Mouse (Mus musculus) megakaryocyte, embryonic 14.5 days (primary cell): ENCODE results near the gene Zfp362. TPM values are rescaled to one million over a fixed set of nuclear protein-coding genes. Genes with fewer than 3 reads are reported as not detected.

ENCODE experiments used
- H3K27me3 ChIP-seq: replicated peaks from 2 replicates; pipeline ENCODE3; 2012; ENCODE audit warnings: inconsistent platforms
- H3K36me3 ChIP-seq: replicated peaks from 2 replicates; pipeline ENCODE3; 2012; ENCODE audit warnings: low read length, inconsistent platforms, mixed read lengths
- H3K4me1 ChIP-seq: 2 replicates; pipeline ENCODE4 v1.6.1; 2012; ENCODE audit warnings: inconsistent platforms
- H3K4me3 ChIP-seq: replicated peaks from 2 replicates; pipeline ENCODE3; 2012; ENCODE audit warnings: moderate library complexity, mild to moderate bottlenecking, inconsistent platforms
- H3K9me3 ChIP-seq: 2 replicates; pipeline ENCODE4 v1.6.1; 2012; ENCODE audit warnings: inconsistent platforms
- FLI1 ChIP-seq: IDR thresholded peaks from 2 replicates; pipeline ENCODE4 v1.6.1; 2012; ENCODE audit warnings: low read length, inconsistent platforms, mixed read lengths
- GATA1 ChIP-seq: IDR thresholded peaks from 3 replicates; pipeline ENCODE4 v1.6.1; 2012; ENCODE audit warnings: mixed read lengths, low read length, inconsistent platforms, borderline replicate concordance
- polyA plus RNA-seq: library from polyadenylated mRNA; stranded (reverse); fragments of >175 nt; gene quantifications from 2 replicates; pipeline ENCODE4 v1.2.3, GENCODE M21; 2012; ENCODE audit warnings: low replicate concordance; ENCODE audit not compliant: insufficient read depth

Zfp362 gene
- polyA plus RNA-seq, 1 experiment = 78.0 TPM

DNA sequence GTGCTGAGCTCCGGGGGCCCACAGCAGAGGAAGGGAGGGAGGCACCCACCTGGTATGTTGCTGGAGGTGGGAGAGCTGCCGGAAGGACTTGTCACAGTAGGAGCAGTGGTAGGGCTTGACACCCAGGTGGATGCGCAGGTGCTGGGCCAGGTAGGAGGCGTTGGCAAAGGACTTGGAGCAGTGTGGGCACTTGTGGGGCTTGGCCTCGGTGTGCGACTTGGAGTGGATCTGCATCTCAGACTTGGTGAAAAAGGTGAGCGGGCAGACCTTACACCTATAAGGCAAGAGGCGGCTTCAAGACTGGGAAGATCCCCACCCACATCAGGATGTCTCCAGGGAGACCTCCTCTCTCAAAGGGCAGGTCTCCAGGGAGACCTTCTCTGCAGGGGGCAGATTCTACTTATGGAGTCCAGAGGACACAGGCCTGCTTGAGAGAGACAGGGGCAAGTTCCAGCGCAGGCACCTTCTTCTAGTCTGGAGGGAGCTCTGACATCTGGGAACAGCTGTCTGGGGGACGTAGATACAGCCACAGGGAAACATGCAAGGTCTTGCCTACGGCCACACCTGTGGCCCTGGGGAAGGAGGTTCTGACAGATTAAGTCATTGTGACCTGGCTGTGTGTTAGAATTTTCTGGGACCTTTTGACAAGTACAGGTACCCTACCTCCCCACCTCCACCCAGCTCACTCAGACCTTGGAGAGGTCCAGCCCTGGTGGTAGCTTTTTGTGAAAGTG lies 19.8 kb downstream of the Zfp362 start:
- no peak overlapping the region for H3K4me3 ChIP-seq
- H3K9me3 ChIP-seq = no peaks in the 10 kb centered on the region
- H3K4me1 ChIP-seq = peaks cover 20% of the 10 kb centered on the region
- no peaks in the 10 kb centered on the region for H3K27me3 ChIP-seq
- no peak for TF ChIP-seq FLI1
- no peak for TF ChIP-seq GATA1
- peaks cover 95% of the 10 kb centered on the region for H3K36me3 ChIP-seq

- Histone ChIP-seq H3K4me3 (no peak overlapping the region), H3K9me3 (no peaks in the 10 kb centered on the region), H3K36me3 (peaks cover 96% of the 10 kb centered on the region), H3K4me1 (peaks cover 20% of the 10 kb centered on the region), H3K27me3 (no peaks in the 10 kb centered on the region)
- TF ChIP-seq GATA1 (no peak), FLI1 (no peak)
These were observed 20.8 kb downstream of the Zfp362 start for GRCm38 (mm10) chr4:128784950-128785631.

DNA sequence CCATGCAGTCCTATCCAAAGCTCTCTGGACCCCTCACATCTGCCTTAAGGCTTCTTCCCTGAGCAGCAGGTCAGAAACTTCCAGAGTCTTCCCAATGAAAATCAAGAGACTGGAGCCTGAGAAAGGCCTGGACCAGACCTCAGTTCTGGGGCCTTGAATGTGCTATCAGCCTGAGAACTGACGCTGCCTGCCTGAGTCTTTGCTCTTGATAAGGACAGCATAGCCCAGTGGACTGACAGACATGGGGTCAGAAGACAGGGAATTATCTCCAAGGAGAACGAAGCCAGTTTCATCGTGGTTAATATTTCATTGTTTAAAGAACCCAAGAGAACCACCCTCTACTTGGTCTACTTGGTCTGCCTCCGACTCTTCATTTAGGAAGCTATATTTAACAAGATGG lies 23.2 kb downstream of the Zfp362 start:
- TF ChIP-seq FLI1 (no peak), GATA1 (no peak)
- no peaks in the 10 kb centered on the region for H3K27me3 ChIP-seq
- peaks cover 98% of the 10 kb centered on the region for H3K36me3 ChIP-seq
- H3K4me1 ChIP-seq = peaks cover 16% of the 10 kb centered on the region
- H3K9me3 ChIP-seq = no peaks in the 10 kb centered on the region
- no peak overlapping the region for H3K4me3 ChIP-seq

DNA sequence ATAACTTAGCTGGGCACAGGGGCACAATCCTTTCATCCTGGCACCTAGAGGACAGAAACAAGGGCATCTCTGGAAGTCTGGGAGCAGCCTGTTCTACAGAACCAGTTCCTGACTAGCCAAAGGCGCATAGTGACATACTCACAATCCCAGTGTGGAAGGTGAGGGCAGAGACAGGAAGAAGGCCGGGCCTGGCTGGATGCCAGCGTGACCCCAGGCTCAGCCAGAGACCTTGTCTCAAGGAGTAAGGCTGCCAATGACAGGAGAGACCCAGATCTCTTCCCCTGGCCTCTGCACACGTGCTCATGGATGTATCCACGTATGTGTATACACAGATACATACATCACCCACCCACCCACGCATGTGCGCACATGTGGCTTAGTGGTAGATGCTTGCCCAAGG lies 23.8 kb downstream of the Zfp362 start:
- peaks cover 16% of the 10 kb centered on the region for H3K4me1 ChIP-seq
- H3K27me3 ChIP-seq = no peaks in the 10 kb centered on the region
- H3K9me3 ChIP-seq = no peaks in the 10 kb centered on the region
- peaks cover 98% of the 10 kb centered on the region for H3K36me3 ChIP-seq
- TF ChIP-seq GATA1 (no peak), FLI1 (no peak)
- no peak overlapping the region for H3K4me3 ChIP-seq

DNA sequence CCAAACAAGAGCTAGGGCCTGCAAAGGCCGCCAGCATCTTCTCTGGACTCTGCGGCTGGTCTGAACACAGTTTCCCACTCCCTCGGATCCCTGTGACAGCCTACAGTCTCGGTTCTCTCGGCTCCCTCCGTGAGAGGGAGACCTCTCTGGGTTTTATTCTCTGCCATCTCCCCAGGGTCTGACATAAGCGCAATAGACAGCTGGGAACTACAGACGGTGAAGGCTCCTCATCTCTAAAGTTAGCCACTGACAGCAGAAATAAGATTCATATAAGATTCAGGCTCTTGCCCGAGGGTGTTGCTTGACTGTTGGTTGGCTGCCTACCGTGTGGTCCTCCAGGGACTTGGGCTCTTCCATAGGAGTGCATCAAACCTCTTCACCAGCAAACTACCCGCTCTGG lies 28.3 kb downstream of the Zfp362 start:
- TF ChIP-seq GATA1 (no peak), FLI1 (no peak)
- H3K4me3 ChIP-seq = no peak overlapping the region
- peaks cover 100% of the 10 kb centered on the region for H3K36me3 ChIP-seq
- no peaks in the 10 kb centered on the region for H3K9me3 ChIP-seq
- H3K4me1 ChIP-seq = peaks cover 11% of the 10 kb centered on the region
- no peaks in the 10 kb centered on the region for H3K27me3 ChIP-seq

GRCm38 (mm10) chr4:128776568-128777289 lies 29.1 kb downstream of the Zfp362 start:
- Histone ChIP-seq H3K4me3 (no peak overlapping the region), H3K36me3 (peaks cover 99% of the 10 kb centered on the region), H3K9me3 (no peaks in the 10 kb centered on the region), H3K27me3 (no peaks in the 10 kb centered on the region), H3K4me1 (peaks cover 3% of the 10 kb centered on the region; the same call in 1 of the 2 replicates)
- no peak for TF ChIP-seq FLI1
- no peak for TF ChIP-seq GATA1

DNA sequence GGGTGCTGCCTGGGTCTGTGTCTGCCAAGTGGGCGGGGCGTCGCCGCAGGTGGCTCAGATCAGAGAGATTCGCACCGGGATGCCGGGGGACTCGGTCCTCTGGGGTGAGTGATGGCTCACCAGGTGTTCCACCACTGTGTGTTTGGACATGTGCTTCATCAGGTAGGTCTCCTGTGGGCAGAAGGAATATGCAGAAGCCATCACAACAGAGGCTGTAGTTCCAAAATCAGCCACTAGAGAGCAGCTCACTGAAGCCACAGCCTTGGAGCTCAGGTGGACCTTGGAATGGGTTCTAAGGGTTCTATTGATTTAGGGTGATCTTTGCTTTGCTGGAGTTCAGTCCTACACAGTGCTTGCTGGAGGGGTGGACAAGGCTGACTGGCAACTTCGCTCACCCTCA lies 31.4 kb downstream of the Zfp362 start:
- TF ChIP-seq GATA1 = no peak
- no peak for TF ChIP-seq FLI1
- Histone ChIP-seq H3K36me3 (peaks cover 77% of the 10 kb centered on the region), H3K4me1 (peaks cover 18% of the 10 kb centered on the region), H3K9me3 (no peaks in the 10 kb centered on the region), H3K4me3 (no peak overlapping the region), H3K27me3 (peaks cover 3% of the 10 kb centered on the region)

DNA sequence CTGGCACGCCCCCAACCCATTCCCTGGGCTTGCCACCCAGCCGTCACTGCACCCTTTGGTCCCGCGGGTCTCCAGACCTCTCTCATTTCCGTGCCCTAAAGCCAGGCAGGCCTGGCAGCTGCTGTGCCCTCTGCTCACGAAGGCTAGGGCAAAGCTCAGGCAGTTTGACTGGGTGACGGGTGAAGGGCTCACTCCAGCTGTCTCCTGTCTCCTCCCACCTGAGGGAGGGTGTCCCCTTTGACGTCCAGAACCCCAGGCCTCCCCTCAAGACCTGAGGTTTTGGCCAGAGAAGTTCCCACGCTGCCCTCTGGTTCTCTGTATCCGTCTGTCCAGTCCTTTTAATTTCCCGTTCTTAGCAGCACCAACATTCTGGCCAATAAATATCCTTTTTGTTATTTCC lies 32.0 kb downstream of the Zfp362 start:
- Histone ChIP-seq H3K4me3 (no peak overlapping the region), H3K36me3 (peaks cover 70% of the 10 kb centered on the region), H3K27me3 (peaks cover 4% of the 10 kb centered on the region), H3K4me1 (peaks cover 19% of the 10 kb centered on the region), H3K9me3 (no peaks in the 10 kb centered on the region)
- TF ChIP-seq FLI1 = no peak
- TF ChIP-seq GATA1 = no peak

DNA sequence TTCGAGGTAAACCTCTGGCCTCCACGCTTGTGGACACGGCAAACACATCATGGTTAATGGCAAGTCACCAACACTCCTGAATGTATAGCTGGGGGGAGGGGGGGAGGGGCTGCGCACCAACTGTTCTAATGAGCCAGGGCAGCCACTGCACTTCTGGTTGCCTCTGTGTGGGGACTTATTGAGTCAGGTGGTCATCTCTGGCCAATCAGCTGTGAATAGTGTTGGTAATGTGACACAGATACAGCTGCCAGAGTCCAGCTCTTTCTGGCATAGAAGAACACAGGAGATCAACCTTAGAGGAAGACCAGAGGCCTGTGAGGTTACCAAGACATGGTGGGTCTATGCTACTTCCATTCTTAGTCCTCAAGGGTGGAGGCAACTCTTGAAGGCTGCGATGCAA lies 35.1 kb downstream of the Zfp362 start:
- peaks cover 24% of the 10 kb centered on the region for H3K27me3 ChIP-seq
- peaks cover 39% of the 10 kb centered on the region for H3K36me3 ChIP-seq
- H3K4me1 ChIP-seq = peaks cover 16% of the 10 kb centered on the region
- TF ChIP-seq FLI1 (no peak), GATA1 (no peak)
- H3K4me3 ChIP-seq = no peak overlapping the region
- H3K9me3 ChIP-seq = peaks cover 3% of the 10 kb centered on the region

GRCm38 (mm10) chr4:128769569-128770355 lies 36.1 kb downstream of the Zfp362 start:
- Histone ChIP-seq H3K27me3 (peaks cover 24% of the 10 kb centered on the region), H3K4me3 (no peak overlapping the region), H3K4me1 (peaks cover 16% of the 10 kb centered on the region), H3K9me3 (peaks cover 3% of the 10 kb centered on the region), H3K36me3 (peaks cover 30% of the 10 kb centered on the region)
- TF ChIP-seq FLI1 = no peak
- no peak for TF ChIP-seq GATA1
